Mouse (Mus musculus) CD4-positive, CD25-positive, alpha-beta regulatory T cell, adult 2 months (primary cell): ENCODE data around the gene Krt76.

Source experiments
- DNase-seq: peaks from one replicate; pipeline ENCODE4 v3.0.0-alpha.2; 2012; ENCODE audit warnings: low read depth, low spot score

Krt76 gene

DNA sequence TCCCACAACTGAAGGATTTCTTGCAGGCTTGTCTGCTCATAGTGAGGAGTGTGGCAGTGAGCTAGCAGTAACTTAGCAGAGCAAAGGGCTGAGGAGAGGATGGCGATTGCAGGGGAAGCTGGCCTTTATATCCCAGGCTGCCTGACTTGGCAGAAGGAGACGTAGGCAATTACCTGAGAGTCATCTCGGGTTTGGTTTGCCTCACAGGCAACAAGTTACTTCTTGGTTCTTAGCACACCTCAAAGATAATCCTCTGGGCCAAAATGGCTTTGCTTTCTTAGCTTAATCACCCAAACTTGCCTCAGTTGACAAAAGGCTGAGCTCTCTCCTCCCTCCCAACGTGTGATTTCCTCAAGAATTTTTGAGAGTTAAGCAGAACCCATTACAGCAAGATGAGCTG, at the start of gene Krt76:
Gene Krt76 (minus strand): TSS at position 101 of the 400 bp plus-strand sequence.
- DNase-seq = no peak

DNA sequence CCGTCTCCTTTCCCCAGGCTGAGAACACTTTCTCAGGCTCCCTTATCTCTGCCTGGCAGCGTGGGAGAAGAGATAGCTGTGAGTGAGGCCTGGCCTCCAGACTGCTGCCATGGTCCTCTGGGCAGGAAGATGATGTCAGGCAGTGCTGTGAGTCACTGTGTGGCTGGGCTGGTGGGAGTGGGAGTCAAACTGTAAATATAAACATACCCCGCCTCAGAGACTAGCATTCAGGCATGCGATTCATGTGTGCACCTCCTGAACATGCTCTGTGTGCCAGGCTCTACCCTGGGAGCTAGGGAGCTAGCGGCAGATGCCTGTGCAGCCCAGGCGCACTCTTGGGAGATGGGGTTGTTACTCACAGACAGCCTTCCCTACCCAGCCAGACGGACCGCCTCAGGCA, 49.2 kb upstream of the Krt76 start:
- DNase-seq = no peak

DNA sequence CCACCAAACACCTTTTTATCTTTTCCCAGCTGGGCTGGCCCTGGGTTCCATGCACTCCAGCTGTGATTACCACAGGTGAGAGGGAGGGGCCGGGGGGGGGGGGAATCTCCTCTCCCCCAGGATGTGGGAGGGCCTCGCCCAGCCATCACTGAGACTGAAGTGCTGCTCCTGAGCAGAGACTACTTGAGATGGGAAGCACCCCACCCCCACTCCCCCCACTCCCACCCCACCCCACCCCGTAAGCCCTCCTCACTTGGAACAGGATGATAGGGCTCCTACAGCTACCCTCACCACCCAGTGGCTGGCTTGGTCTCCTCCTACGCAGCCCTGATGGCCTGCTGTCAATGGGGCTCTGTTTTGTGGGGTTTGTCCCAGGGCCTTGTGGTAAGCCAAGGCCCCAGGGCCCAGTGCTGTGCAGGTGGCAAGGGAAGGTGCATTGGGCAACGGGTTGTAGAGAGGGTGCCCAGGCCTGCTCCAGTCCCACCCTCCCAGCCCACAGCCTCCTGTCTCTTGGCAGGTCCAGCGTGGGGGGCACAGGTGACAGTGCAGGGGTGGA, 47.6 kb upstream of the Krt76 start, which contains the start of gene Krt79:
Gene Krt79 (minus strand): TSS at position 51 of the 556 bp plus-strand sequence.
- DNase-seq = no peak

DNA sequence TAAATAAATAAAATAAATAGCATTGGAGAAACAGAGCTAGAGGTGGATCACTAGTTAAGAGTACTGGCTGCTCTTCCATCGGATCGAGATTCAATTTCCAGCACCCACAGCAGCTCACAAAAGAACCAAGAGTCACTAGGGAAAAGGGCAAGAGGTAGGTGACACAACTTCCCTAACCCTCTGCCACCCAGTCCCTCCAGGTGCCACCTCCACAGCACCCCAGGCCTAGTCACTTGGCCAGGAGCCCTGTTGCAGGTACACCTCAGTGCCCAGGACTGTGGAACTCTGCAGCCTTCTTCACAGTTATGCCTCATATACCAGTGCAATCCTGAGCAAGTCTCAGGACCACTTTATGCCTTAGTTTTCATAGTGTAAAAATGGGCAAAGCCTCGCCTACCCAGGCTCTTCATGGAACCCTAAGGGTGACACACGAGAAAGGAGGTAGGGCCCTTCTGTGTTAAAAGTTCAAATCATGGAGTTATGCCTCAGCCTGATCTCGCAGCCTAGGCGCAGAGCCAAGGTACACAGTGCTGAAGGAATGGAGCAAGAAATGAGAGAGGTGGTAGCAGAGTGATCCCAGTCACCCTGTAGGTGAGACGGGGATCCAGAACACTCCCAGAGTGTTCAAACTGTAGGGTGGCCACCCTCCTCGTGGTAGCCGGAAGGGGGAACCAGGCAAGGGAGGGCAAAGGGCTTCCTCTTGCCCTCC, 46.0 kb upstream of the Krt76 start:
- no peak for DNase-seq

DNA sequence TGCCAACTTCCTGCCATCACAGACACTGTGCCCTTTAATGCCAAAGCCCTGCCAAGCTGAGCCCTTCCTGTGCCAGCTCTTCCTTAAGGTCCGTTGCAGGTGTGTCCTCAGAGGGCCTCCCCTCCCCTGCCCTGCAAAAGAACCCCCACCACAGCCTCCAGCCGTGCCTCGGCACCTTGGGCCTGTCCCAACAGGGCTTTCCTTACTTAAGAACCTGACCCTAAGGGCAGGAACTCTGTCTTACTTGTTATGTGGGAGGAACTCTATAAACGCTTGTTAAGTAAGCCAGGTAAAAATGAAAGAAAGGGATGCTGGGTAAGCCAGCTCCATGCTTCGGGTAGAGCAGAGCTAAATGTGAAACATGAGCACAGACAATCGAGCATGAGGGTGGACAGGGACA, 40.3 kb upstream of the Krt76 start:
- no peak for DNase-seq

DNA sequence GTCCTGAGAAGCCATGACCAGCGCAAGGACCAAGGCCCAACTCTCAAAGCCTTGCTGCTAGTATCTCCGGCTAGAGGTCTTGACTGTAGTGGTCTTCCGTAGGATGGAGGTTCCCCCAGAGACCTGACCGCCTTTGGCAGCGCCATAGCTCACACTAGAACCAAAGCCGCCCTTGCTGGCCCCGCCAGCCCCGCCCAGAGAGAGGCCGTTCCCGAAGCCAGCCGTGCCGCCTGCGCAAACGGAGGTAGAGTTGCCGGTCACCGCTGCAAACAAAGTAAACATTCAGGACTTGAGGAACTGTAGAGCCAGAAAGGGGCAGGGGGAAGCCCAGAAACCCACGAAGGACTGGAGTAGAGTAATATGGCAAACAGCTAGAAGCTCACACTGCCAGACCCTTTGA, 36.9 kb upstream of the Krt76 start:
- no peak for DNase-seq

DNA sequence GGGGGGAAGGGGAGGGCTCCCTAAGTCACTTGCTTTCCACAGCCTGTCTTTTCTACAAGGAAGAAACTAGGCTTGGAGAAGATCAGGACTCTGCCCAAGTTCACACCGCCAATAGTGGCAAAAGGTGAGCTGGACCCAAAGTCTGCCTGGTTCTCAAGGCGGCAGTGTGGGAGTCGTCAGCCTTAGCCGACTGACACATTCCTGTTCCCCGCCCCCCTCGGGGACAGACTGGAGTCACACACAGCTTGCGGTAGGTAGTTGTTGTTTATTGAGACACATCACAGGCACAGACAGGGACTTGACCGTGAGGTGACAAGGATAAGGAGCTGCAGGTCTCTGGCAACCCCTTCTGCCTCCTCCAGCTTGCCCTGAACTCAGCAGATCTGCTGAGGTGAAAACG, 36.4 kb upstream of the Krt76 start:
- DNase-seq = no peak

DNA sequence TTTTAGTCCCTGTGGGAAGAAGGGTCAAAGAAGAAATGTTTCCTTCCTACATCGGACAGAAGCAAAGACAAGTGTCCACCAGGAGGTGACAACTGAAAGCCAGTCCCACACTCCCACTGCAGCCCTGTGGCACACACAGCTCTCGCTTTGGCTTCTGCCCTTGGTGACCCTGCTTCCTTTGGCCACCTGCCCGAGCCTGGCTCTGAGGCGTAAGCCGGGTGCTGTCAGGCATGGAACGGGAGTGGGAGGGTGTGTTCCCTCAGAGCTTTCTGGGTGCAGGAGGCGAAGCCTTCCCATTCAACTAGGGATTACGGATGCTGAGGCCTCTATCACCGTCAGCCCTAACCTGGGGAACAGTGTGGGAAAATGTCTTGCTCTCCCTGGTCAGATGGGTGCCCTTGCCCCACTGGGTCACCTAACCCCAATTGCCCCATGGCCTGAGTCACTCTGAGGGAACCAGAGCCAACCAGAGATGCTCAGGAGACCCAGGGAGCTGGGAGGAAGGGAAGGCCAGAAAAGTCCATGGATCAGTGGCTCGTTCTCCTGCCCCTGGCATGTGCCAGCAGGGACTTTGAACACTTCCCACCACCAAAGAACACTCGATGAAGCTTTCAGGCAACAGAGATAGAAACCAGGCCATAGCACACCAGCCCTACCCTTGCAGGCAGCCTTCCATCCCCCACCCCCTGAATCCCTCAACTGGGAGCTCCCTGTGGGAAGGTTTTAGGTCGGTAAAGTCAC, 34.8 kb upstream of the Krt76 start:
- DNase-seq = no peak

DNA sequence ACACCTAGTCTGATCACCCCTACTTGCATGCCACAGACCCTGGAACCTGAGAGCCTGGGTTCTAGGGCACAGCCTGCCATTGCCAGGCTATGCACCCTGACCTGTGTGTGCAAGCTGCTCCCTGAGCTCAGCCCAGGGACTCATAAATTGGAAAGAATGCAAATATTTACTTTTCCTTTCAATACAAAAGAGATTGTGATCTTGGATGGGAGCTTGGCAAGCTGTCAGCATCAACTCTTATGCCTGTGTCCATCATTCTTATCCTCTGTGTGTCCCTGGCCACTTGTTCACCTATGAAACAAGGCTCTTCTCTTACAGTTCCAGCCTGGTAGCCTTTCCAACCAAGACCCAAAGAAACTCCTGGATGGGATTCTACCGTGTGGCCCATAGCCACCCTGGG, 32.3 kb upstream of the Krt76 start:
- DNase-seq = no peak

DNA sequence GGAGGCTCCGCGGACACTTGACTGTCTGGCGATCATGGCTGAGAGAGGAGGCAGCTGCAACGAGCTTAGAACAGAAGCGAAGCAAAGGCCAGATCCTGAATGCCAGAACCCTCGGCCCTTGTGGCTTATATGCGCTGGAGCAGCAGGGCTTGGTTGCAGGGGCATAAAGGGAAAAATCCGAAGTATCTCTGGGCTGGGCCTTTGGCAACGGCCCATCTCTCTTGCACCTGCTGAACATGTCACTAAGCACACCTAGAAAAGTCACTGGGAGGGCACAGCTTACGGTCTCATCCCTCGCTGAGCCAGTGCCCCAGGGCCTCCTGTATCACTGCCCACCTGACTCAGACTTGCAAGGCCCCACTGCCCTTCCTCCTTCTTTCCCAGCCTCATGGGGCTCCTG, 31.9 kb upstream of the Krt76 start, which contains the start of gene Krt4:
Gene Krt4 (minus strand): TSS at position 101 of the 400 bp plus-strand sequence.
- DNase-seq = no peak

DNA sequence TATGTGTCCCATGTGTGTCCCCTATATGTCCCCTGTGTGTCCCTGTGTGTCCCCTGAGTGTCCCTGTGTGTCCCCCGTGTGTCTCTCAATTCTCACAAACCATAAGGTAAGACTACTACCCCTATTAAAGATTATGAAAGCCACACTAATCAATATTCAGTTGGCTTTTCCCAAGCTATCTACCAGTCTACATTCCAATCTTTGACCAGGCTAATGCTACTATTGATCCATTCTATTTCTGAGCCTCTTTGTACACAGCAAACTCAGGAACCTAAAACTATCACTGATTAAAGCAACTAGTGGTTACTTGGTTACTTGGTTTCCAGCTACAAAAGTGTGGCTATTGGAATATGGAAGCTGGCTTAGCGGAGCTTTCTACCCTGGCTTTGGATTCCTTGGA, 29.6 kb upstream of the Krt76 start:
- DNase-seq = no peak

DNA sequence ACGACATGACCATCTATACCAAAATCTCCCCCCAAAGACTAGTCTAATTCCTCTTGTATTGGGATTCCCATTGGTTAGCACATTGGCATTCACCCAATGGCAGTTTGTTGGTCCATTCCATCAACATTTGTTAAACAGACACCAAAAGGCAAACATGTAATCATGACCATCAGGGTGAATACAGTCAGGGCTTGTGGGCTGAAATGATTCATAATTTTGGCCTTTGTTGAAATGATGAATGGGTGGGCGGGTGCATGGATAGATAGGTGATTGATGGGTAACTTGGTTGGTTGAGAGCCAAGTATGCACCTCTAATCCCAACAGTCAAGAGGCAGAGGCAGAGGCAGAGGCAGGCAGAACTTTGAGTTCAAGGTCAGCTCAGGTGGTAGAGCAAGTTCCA, 23.4 kb upstream of the Krt76 start:
- DNase-seq = no peak

DNA sequence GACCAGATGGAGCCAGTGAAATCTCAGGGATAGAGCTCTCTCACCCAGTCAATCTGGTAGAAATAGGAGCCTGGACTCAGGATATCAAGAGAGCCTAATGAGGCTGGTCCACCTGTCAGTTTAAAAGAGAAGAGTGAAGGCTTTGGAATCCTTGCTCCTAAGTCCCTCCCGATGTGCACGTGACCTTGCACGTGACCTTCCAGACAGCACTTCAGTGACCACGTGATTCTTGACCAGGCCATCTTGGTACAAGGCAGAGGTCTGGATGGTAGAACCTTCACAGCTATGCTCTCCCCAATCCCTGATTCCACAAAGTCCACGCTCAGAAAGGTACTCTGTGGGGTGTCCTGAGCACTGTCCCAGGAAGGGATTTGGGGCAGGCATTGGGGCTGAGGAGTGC, 12.1 kb upstream of the Krt76 start:
- DNase-seq = no peak

DNA sequence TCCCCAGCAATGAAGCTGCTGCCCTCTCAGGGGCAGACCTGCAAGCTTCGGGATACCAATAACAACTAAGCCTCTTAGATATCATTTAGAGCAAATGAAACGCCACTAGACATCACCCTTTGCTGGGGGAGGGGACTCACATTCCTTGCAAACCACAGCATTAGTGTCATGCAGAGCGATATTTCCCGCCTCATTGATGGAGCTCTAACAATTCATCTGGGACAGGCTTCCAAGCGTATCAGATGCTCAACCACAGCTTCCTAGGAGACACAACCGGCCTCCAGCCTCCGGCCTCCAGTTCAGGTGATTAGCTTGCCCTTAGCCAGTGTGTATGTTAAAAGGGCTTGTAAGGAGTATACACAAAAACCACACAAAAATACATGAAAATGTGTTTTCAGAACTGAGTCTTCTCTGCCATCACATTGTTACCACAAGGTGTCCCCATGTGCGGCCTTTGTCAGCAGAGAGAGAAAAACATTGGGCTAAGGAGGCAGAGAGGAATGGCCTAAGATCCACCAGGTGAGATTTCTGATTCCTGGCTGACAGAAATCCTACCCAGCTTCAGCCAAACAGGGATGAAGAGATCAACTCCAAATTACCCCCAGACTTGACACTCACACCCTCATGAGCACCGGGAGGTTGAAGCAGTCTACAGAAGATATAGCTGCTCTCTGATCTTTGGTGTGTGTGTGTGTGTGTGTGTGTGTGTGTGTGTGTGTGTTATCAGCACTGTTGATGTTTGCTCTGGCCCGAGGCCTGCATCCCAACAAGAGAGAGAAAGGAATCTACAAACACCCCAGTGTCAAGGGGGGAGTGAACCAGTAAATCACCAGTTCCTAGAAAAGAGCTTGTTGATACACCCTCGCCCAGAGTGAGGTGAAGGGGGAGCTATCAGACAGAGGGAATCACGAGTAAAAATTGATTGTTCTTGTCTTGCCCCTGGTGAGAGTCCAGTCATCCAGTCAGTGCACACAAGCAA, 9.7 kb upstream of the Krt76 start:
- DNase-seq = no peak

DNA sequence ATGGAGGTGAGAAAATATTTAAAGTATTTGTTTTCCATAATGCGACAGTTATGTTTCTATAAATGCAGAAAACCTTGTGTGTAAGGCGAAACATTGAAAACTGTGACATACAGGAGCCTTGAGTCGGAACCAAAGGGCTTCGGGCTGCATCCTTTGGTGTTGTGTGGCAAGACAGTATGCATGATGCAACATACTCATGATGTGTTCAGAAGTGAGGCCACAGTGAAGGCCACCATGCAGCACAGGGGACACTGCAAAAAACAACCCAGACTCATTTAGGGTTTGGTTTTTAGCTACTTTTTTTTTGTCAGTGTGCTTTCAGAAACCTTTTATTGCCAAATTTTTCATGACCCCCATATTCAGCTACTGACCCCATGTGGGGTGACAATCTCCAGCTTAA, 2.5 kb upstream of the Krt76 start:
- no peak for DNase-seq

DNA sequence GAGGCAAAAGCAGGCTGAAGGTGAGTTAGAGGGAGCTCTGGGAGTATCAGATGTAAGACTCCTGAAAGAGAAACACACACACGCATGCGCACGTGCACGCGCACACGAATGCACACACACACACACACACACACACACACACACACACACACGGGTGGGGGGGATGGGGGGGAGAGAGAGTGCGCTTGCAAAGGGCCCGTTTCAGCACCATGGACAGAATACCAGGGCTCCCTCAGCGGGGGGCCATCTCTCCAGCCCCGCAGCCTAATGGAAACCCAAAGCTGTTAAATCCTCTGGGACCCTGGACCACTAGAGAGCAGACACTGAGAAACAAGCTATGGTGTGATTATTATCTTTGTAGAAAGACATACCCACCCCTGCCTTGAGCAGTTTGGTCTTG, 12.9 kb downstream of the Krt76 start:
- DNase-seq = no peak

DNA sequence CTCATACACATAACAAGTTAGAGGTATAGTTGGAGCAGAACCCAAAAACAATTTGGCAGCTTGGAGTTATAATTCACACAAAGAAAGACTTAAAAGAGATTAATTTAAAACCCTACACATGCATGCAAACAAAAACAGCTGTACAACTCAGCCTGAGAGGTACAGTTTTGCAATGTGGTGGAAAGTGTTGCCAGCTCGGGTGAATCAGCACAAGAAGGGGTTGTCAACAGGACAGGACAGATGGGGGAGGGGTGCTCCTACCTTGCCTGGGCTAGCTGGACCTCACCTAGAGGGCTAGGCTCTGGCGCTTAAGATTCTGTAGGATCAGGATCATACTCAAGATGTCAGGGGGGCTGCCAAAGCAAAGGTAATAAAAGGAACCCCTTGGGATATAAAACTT, 14.7 kb downstream of the Krt76 start:
- no peak for DNase-seq

DNA sequence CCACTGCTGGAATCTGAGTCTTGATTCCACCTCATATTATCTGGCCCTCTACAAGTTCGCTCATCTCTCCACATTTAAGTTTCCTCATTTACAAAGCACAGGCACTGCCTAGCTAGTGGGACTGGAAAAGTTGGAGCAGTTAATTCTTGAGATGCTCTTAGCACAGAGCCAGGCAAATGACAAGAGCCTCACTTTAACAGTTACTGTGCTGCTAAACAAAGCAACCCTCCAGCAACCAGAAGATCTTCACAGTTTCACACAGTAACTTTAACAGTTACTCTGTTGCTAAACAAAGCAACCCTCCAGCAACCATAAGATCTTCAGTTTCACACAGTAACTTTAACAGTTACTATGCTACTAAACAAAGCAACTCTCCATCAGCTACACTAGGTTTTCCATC, 18.3 kb downstream of the Krt76 start:
- no peak for DNase-seq

DNA sequence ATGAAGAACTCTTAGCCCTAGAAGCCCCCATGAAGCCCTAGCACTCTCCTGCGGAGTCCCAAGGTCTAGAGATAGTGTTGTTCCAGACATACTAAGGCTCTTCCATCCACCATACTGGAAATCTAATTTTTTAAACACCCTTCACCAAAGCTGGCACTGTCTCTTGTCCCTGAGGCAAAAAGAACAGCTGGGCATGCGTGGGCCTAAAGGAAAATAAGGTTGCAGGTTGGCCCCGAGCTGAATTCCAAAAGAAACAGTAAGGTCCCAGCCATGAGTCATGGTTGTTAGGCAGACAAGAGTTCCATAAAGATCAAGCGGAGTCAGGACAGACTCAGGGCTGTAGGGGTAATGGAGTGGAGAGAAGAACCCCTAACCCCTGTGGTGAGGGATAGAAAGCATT, 19.5 kb downstream of the Krt76 start:
- DNase-seq = no peak

DNA sequence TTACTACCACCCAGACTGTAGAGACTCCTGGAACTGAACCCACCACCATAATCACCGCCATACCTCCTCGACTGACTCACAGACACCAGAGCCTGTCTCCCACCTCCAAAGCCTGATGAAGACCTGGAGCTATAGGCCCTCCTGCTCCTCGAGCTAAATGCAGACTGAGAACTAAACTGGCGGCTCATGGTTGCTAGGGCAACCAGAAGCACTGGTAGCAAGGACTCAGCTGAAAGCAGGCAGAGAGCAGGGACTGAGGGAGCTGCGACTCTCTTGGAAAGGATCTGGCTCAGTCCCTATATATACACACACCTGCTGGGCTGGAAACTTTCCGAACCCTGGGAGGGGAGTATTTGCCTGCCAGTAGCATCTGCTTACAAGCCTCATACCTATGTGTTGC, 23.3 kb downstream of the Krt76 start, which contains the start of gene Krt77:
Gene Krt77 (minus strand): TSS at position 275 of the 400 bp plus-strand sequence.
- no peak for DNase-seq

DNA sequence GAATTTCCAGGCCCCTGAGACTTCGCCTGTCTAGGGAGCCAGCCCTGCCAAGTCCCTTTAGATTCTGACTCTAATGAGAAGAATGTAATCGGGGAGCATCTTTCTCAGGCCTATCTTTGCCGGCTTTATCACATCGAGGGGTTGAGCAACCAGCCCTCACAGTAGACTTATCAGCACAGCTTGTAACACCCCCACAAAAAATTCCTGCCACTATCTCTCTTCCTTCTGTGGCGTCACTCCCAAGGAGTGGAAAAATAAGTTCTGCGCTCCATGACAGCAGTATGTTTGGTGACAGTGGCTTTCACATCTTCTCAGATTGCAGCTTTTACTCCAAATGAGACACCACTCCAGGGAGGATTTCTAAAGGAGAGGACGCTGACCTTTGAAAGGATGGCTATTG, 26.0 kb downstream of the Krt76 start:
- no peak for DNase-seq
